Mouse (Mus musculus) neural tube, embryonic 11.5 days (tissue): ENCODE data around the gene Gm5148. TPM values are rescaled to one million over a fixed set of nuclear protein-coding genes. Genes with fewer than 3 reads are reported as not detected.

ENCODE experiments used
- ATAC-seq: fragments of 200-750 bp; cut with Nextera tagmentation; 2 replicates; pipeline ENCODE4 v1.8.0; 2017; ENCODE audit warnings: moderate number of reproducible peaks, mild to moderate bottlenecking, moderate TSS enrichment, moderate library complexity; ENCODE audit not compliant: insufficient read depth, low FRiP score, low TSS enrichment
- DNase-seq: peaks from one replicate; pipeline ENCODE4 v3.0.0-alpha.2; 2015; ENCODE audit warnings: low spot score
- H3K27ac ChIP-seq: fragments of 300-500 bp; sonication (generic); 2 replicates; pipeline ENCODE4 v1.5.1; 2014; ENCODE audit warnings: low read depth, mild to moderate bottlenecking, low read length
- H3K27me3 ChIP-seq: fragments of 300-500 bp; sonication (generic); 2 replicates; pipeline ENCODE4 v1.6.1; 2014; ENCODE audit warnings: mild to moderate bottlenecking, low read length, mixed read lengths; ENCODE audit not compliant: control insufficient read depth, insufficient read depth
- H3K36me3 ChIP-seq: fragments of 300-500 bp; sonication (generic); 2 replicates; pipeline ENCODE4 v1.6.1; 2014; ENCODE audit warnings: mild to moderate bottlenecking, low read length, moderate library complexity, mixed read lengths; ENCODE audit not compliant: control insufficient read depth, insufficient read depth
- H3K4me1 ChIP-seq: fragments of 300-500 bp; sonication (generic); 2 replicates; pipeline ENCODE4 v1.6.1; 2014; ENCODE audit warnings: low read length, mixed read lengths; ENCODE audit not compliant: control insufficient read depth, insufficient read depth
- H3K4me2 ChIP-seq: fragments of 300-500 bp; sonication (generic); 2 replicates; pipeline ENCODE4 v1.6.1; 2014; ENCODE audit warnings: low read depth, mild to moderate bottlenecking, moderate library complexity
- H3K4me3 ChIP-seq: fragments of 300-500 bp; sonication (generic); 2 replicates; pipeline ENCODE4 v1.5.1; 2014; ENCODE audit warnings: low read depth, low read length
- H3K9ac ChIP-seq: fragments of 300-500 bp; sonication (generic); 2 replicates; pipeline ENCODE4 v1.6.1; 2014; ENCODE audit warnings: mild to moderate bottlenecking, low read length
- H3K9me3 ChIP-seq: fragments of 300-500 bp; sonication (generic); 2 replicates; pipeline ENCODE4 v1.6.1; 2016; ENCODE audit warnings: low read length; ENCODE audit not compliant: control insufficient read depth
- WGBS: fragments of 180-500 bp; shearing (Covaris S2); extraction: QIAGEN DNeasy Blood & Tissue Kit; methylation state at CpG from one replicate; pipeline ENCODE4 v1.1.7; 2014; 5-methylcytosine and 5-hydroxymethylcytosine counted together
- polyA plus RNA-seq: library from polyadenylated mRNA; unstranded; fragments of >200 nt; fragmentation: Nextera tagmentation; extraction: Ambion mirVana; gene quantifications from 2 replicates; pipeline ENCODE4 v1.2.1, GENCODE M21; 2014

Gm5148 gene
- polyA plus RNA-seq, 1 experiment from 2014 or later, result 3.2 TPM

DNA sequence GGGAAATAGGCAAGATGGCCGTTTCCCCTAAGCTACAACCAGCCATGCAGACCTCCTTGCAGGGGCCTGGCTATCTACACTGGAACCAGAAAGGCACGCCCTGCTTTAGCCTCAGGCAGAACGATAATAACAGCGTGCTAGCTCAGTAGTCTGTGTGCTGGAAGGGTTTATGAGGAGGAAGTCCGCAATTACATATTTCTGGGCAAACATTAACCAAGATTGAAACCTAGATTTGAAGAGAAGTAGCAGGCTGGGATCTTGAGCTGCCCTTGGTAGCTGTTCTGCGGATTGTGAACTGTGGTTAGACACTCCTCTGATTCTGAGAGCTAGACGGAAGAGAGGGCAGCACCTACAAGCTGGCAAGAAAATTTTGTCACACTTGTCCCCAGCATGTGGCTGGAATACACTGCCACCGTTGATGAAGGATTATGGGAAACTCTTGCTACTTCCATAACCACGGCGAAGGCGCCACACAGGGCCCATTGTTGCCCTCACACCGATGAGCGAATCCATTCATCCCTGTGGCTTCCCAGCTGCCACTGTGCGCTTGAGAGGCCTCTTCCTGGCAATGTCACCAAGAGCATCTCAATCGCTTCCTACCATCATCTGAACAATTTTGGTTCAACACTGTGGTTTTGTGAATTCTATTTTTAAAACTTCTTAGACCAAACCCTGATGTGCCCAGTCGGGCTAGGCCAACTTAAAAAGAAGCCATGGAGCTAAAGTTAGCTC is 23.9 kb upstream of the Gm5148 start:
- no peak overlapping the region for H3K4me2 ChIP-seq
- no peaks in the 10 kb centered on the region for H3K4me1 ChIP-seq
- no peak overlapping the region for H3K27ac ChIP-seq
- 88% methylated on average over 16 of the region's 16 CpGs for WGBS
- no peaks in the 10 kb centered on the region for H3K9me3 ChIP-seq
- ATAC-seq, result no peak
- no peak for DNase-seq
- H3K36me3 ChIP-seq, result no peaks in the 10 kb centered on the region
- H3K4me3 ChIP-seq, result no peak overlapping the region
- H3K9ac ChIP-seq, result no peak overlapping the region
- no peaks in the 10 kb centered on the region for H3K27me3 ChIP-seq

GRCm38 (mm10) chr3:37747258-37748001 is 23.1 kb upstream of the Gm5148 start:
- no peak overlapping the region for H3K27ac ChIP-seq
- no peaks in the 10 kb centered on the region for H3K36me3 ChIP-seq
- H3K4me1 ChIP-seq, result no peaks in the 10 kb centered on the region
- H3K9ac ChIP-seq, result no peak overlapping the region
- H3K27me3 ChIP-seq, result no peaks in the 10 kb centered on the region
- no peak overlapping the region for H3K4me2 ChIP-seq
- no peak for DNase-seq
- H3K4me3 ChIP-seq, result no peak overlapping the region
- no peak for ATAC-seq
- 87% methylated on average over 9 of the region's 9 CpGs for WGBS
- H3K9me3 ChIP-seq, result no peaks in the 10 kb centered on the region

DNA sequence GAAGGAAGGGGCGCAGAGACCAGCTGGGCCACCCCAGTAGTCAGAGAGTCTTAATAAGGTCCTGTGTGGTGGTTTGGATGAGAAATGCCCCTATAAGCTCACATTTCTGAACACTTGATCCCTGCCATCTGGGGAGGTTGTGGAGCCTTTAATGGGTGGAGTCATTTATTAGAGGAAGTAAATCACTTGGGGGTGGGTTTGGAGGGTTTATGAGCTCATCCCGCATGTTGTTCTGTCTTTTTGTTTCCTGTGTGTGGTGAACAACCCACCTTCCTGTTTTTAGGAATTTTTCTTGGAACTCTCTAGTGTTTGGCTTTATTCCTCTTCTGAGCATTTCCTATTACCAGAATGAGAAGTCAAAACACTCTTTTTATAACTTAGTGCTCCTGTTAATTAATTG is 19.8 kb upstream of the Gm5148 start:
- no peaks in the 10 kb centered on the region for H3K9me3 ChIP-seq
- ATAC-seq (no peak), DNase-seq (no peak)
- H3K9ac ChIP-seq, result no peak overlapping the region
- no peaks in the 10 kb centered on the region for H3K36me3 ChIP-seq
- no peak overlapping the region for H3K27ac ChIP-seq
- H3K4me2 ChIP-seq, result no peak overlapping the region
- no peak overlapping the region for H3K4me3 ChIP-seq
- no peaks in the 10 kb centered on the region for H3K27me3 ChIP-seq
- H3K4me1 ChIP-seq, result no peaks in the 10 kb centered on the region
- WGBS, result 73% methylated on average over 2 of the region's 2 CpGs

GRCm38 (mm10) chr3:37739996-37740395 is 15.7 kb upstream of the Gm5148 start:
- DNase-seq (no peak), ATAC-seq (no peak)
- no peak overlapping the region for H3K27ac ChIP-seq
- no peaks in the 10 kb centered on the region for H3K9me3 ChIP-seq
- H3K36me3 ChIP-seq, result no peaks in the 10 kb centered on the region
- H3K4me3 ChIP-seq, result no peak overlapping the region
- no peak overlapping the region for H3K4me2 ChIP-seq
- 91% methylated on average over 7 of the region's 7 CpGs for WGBS
- H3K4me1 ChIP-seq, result no peaks in the 10 kb centered on the region
- H3K9ac ChIP-seq, result no peak overlapping the region
- H3K27me3 ChIP-seq, result no peaks in the 10 kb centered on the region

GRCm38 (mm10) chr3:37738171-37738950 is 14.1 kb upstream of the Gm5148 start:
- ATAC-seq (no peak), DNase-seq (no peak)
- Histone ChIP-seq H3K4me2 (no peak overlapping the region), H3K4me1 (no peaks in the 10 kb centered on the region), H3K9ac (no peak overlapping the region), H3K36me3 (no peaks in the 10 kb centered on the region), H3K27me3 (no peaks in the 10 kb centered on the region), H3K4me3 (no peak overlapping the region), H3K9me3 (no peaks in the 10 kb centered on the region), H3K27ac (no peak overlapping the region)
- WGBS, result 89% methylated on average over 17 of the region's 17 CpGs

DNA sequence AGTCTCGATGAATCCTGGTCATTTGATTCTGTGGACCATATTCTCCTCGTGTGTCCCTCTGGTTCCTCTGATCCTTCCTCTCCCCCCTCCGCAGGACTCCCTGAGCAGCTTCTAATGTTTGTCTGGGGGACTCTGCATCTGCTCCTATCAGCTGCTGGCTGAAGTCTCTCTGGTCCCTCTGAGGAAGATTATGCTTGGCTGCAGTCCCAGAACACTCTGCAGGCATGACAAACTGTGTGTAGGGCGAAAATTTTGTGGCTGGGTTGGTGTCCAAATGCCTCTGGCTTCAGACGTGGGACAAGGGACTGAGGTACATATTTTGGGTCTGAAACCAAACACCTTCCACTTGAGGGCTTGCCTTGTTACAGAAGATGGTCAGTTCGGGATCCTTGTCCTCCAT is 13.1 kb upstream of the Gm5148 start:
- no peak for DNase-seq
- no peak overlapping the region for H3K4me2 ChIP-seq
- H3K27me3 ChIP-seq, result no peaks in the 10 kb centered on the region
- no peaks in the 10 kb centered on the region for H3K36me3 ChIP-seq
- H3K4me3 ChIP-seq, result no peak overlapping the region
- no peak overlapping the region for H3K27ac ChIP-seq
- ATAC-seq, result no peak
- H3K9ac ChIP-seq, result no peak overlapping the region
- no peaks in the 10 kb centered on the region for H3K9me3 ChIP-seq
- WGBS, result 70% methylated on average over 6 of the region's 6 CpGs
- no peaks in the 10 kb centered on the region for H3K4me1 ChIP-seq

DNA sequence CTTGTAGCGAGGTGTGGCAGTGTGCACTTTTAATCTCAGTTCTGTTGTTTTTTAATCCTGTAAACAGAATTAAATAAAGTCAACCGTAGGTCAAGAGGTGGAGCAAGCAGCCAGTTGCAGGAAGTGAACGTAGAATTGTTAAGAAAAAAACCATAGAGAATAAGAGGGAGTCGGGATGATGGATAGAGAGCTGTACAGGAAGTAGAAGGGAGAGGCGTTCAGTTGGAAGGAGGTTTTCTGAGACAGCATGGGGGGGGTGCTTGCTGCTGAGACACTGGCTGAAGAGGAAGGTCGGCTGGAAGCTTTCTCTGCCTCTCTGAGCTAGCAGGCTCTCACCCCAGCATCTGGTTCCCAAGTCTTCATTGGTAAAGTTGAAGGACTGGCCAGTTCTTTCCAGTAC is 10.9 kb upstream of the Gm5148 start:
- DNase-seq (no peak), ATAC-seq (no peak)
- H3K4me1 ChIP-seq, result no peaks in the 10 kb centered on the region
- 71% methylated on average over 6 of the region's 6 CpGs for WGBS
- no peak overlapping the region for H3K9ac ChIP-seq
- no peak overlapping the region for H3K27ac ChIP-seq
- H3K36me3 ChIP-seq, result no peaks in the 10 kb centered on the region
- no peaks in the 10 kb centered on the region for H3K27me3 ChIP-seq
- H3K9me3 ChIP-seq, result no peaks in the 10 kb centered on the region
- no peak overlapping the region for H3K4me3 ChIP-seq
- H3K4me2 ChIP-seq, result no peak overlapping the region

- Histone ChIP-seq H3K4me3 (no peak overlapping the region), H3K9ac (no peak overlapping the region), H3K27ac (no peak overlapping the region), H3K9me3 (no peaks in the 10 kb centered on the region), H3K4me2 (no peak overlapping the region), H3K36me3 (no peaks in the 10 kb centered on the region), H3K4me1 (peaks cover 2% of the 10 kb centered on the region), H3K27me3 (0 out of 2 replicates have a peak, but pooled peaks cover 5% of the 10 kb centered on the region)
- 49% methylated on average over 4 of the region's 4 CpGs for WGBS
- peak; percentile 51 for DNase-seq
- ATAC-seq, result no peak
Measured at GRCm38 (mm10) chr3:37729142-37729541, 4.9 kb upstream of the Gm5148 start.
